Mouse (Mus musculus) kidney, postnatal 14 days (tissue): Measurements from ENCODE around the gene Stxbp6.

Experiments
- DNase-seq: peaks from one replicate; pipeline ENCODE4 v3.0.0; 2022; ENCODE audit warnings: mixed read lengths

Gene Stxbp6

GRCm38 (mm10) chr12:44906001-44906400, 168.5 kb downstream of the Stxbp6 start:
- DNase-seq: peak; percentile 10

DNA sequence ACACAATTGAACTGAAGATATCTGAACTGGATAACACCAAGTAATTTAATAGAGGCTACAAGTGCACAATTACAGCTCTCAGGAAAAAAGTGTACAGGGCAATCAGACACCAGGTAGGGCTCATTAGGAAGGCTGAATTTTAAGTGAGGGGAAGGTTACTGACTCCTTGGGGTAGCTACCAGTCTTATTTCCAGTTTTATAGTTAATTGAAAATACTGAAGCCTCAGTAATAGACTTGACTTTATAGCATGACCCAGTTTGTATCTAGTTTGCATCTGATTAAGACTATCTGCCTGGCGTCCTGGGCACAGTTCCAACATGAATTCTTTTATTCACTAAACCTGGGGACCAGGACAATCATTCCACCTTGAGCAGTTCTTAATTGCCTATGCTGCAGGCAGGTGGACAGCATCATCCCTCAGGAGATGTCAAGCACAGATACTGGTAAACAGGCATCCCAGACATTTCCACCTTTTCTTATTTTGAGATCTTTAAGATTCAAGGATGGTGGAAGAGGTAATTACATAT, 171.2 kb downstream of the Stxbp6 start:
- peak; percentile 6 for DNase-seq

GRCm38 (mm10) chr12:44899173-44899870, 175.2 kb downstream of the Stxbp6 start:
- DNase-seq: no peak

- no peak for DNase-seq
Observed at GRCm38 (mm10) chr12:44896460-44896859, 178.0 kb downstream of the Stxbp6 start.

GRCm38 (mm10) chr12:44889677-44890393, 184.7 kb downstream of the Stxbp6 start:
- DNase-seq: no peak

DNA sequence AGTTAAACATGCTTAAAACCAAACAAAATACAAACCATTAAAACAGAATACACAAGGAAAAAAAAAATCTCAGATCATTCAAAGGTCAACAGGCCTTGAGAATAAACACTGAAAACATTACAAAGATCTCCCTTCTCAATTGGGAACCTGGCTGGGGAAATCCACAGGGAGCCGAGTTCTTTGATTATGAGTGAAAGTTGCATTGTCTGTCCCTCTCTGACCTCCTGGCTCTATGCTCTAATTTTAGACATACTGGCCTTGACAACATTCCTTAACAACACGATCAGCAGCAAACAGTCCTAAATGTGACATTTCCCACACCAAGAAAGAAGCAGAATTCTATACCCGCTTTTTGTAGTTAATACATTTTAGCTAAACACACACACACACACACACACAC, 187.7 kb downstream of the Stxbp6 start:
- peak; percentile 3 for DNase-seq

DNA sequence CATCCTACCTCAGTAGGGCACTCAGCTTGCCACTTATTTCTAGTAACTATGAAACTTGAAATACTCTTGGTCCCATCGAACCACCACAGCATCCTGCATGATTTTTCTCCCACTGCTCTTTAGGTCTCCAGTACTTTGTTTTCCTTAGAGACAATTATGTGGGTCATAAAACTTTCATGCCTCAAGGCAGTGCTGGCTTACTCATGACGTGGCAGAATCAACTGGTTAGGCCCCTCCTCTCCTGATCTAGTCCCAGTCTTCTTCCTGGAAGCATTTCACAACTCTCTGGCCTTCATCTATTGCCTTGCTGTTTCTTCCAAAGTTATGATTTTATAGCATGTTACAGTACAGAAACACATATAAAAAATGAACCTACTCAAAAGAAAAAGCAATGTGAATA, 201.8 kb downstream of the Stxbp6 start:
- no peak for DNase-seq

DNA sequence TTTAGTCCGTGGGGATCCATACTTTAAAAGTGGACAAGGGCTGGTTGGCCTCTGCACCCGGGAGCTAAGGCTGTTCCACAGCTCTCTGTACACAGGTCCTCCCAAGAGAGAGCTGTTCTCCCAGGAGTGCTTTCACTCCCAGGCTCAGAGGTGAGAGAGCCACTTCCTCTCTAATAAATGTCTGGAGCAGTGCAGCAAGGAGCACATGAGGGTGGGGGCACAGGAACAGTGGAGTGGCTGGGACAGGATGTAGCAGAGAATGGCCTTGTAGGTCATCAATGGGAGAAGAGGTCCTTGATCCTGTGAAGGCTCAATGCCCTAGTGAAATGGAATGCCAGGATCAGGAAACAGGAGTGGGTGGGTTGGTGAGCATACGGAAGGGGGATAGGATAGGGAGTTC, 209.1 kb downstream of the Stxbp6 start:
- no peak for DNase-seq

- DNase-seq: no peak
Observed at GRCm38 (mm10) chr12:44859454-44859853, 215.1 kb downstream of the Stxbp6 start.

- peak; percentile 54 for DNase-seq
Observed at GRCm38 (mm10) chr12:44858110-44858885, 216.2 kb downstream of the Stxbp6 start.

DNA sequence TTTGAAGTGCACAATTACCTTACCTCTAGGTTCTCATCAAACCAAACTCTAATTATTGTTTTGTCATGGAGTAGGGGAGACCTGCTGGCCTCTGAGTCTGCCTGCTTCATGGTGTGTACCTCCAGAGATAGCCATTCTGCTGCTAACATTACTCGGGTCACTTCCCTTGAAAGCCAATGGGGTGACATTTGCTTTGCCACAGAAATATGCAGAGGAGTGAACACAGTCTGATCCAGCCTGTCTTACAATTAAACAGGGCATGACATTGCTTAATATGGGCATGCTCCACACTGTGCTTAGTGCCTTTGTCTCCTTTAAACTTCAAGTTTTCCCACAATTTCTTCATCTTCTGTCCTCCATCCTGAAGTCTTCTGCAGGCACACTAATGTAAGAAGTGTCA, 222.5 kb downstream of the Stxbp6 start:
- DNase-seq: no peak

DNA sequence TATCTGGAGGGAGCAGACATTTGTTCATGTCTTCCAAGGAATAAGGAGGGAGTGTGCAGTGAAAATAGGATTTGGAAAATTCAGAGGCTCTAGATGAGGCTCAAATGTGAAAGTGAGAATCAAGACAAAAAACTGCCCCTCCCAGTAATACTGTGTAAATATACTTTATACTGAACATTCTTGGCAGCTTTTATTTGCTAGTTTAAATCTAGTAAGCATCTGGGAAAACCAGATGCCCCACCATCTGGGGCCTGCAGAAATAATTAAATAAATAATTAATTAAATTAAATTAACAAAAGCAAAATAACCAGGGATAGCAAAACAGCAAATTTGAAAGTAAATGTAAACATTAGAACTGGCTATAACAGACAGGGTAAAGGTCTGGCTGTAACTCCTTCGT, 224.0 kb downstream of the Stxbp6 start:
- DNase-seq: no peak

DNA sequence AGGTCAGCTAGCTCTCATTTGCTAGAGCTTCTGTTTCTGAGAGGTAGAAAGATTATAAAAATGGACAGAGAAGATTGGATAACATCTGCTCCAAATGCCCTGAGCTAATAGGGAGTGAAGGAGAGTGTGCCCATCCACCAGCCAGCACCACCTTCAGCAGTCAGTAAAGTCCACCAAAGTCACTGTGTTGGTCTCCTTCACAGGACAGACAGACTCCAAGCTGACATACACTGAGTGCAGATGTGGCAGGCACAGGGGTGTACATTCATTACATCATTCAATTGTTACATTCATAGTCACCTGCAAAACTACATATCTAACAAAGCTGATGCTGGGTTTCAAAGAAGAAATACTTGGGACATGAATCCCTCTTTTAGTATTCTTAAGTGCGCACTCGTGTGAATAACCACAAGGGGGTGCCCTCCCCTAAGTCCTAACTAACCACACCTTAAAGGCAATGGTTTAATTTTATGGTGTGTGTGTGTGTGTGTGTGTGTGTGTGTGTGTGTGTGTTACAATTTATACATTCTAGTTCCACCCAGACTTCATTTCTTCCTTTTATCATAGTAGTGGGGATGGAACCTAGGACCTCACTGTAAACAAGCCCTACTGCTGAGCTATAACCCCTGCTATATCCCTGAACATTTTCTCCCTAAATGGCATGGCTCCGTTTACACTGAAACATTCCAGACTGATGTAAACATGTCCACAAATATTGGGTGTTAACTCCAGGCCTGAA, 225.9 kb downstream of the Stxbp6 start:
- peak; percentile 46 for DNase-seq

- no peak for DNase-seq
Observed at GRCm38 (mm10) chr12:44840585-44840984, 233.9 kb downstream of the Stxbp6 start.

- DNase-seq: no peak
Observed at GRCm38 (mm10) chr12:44839594-44840373, 234.7 kb downstream of the Stxbp6 start.

DNA sequence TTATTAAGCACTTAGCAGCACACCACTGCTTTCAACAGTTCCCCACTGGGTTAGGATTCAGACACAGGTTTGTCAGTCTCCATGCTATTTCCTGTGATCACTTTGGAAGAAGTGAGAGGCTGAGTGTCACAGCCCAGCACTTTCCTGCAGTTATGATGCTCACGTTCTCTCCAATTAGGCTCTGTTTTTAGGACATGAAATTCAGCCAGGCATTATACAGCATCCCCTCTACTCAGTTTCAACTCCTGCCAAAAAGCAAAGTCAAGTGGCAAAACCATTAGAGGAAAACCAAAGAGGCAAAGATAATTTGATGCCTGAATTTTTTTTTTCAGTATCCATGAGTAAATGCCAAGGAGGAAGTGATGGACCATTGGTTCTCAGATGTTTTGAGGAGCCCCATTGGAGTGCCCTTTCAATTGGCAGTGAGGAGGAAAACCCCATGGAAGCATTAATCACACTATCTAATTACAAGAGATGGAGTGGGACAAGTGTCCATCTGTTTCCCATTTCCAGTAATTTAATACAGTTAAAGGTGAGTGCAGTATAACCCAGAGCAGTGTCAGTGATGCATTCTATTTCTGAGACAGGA, 238.5 kb downstream of the Stxbp6 start:
- no peak for DNase-seq

GRCm38 (mm10) chr12:44811895-44812294, 262.6 kb downstream of the Stxbp6 start:
- DNase-seq: no peak

- no peak for DNase-seq
Observed at GRCm38 (mm10) chr12:44804213-44804612, 270.3 kb downstream of the Stxbp6 start.
